Mouse (Mus musculus) stomach, embryonic 14.5 days (tissue): ENCODE results near the gene Nipsnap1. TPM values are rescaled to one million over a fixed set of nuclear protein-coding genes. Genes with fewer than 3 reads are reported as not detected.

Source experiments
- ATAC-seq: fragments of 200-750 bp; cut with Nextera tagmentation; 2 replicates; pipeline ENCODE4 v1.8.0; 2017; ENCODE audit warnings: low read depth, moderate TSS enrichment; ENCODE audit not compliant: insufficient number of reproducible peaks, insufficient read depth, low FRiP score
- H3K27ac ChIP-seq: fragments of 300-500 bp; sonication (generic); 2 replicates; pipeline ENCODE4 v1.5.1; 2014; ENCODE audit warnings: mild to moderate bottlenecking, low read length, moderate library complexity, mixed read lengths
- H3K27me3 ChIP-seq: fragments of 300-500 bp; sonication (generic); 2 replicates; pipeline ENCODE4 v1.6.1; 2014; ENCODE audit warnings: low read length, control low read depth, mixed read lengths; ENCODE audit not compliant: control insufficient read depth, insufficient read depth
- H3K36me3 ChIP-seq: fragments of 300-500 bp; sonication (generic); 2 replicates; pipeline ENCODE4 v1.6.1; 2014; ENCODE audit warnings: mild to moderate bottlenecking, control low read depth, low read length, moderate library complexity, mixed read lengths; ENCODE audit not compliant: control insufficient read depth, insufficient read depth
- H3K4me1 ChIP-seq: fragments of 300-500 bp; sonication (generic); 2 replicates; pipeline ENCODE4 v1.6.1; 2014; ENCODE audit warnings: low read length, control low read depth, mixed read lengths; ENCODE audit not compliant: control insufficient read depth, insufficient read depth
- H3K4me2 ChIP-seq: fragments of 300-500 bp; sonication (generic); replicated peaks from 2 replicates; pipeline ENCODE4 v1.6.1; 2014; ENCODE audit warnings: low read depth, low read length, control low read depth
- H3K4me3 ChIP-seq: fragments of 300-500 bp; sonication (generic); 2 replicates; pipeline ENCODE4 v1.5.1; 2014; ENCODE audit warnings: low read depth, low read length, control low read depth
- H3K9ac ChIP-seq: fragments of 300-500 bp; sonication (generic); replicated peaks from 2 replicates; pipeline ENCODE4 v1.6.1; 2014; ENCODE audit warnings: low read depth, mild to moderate bottlenecking, control low read depth, low read length, moderate library complexity, mixed read lengths
- H3K9me3 ChIP-seq: fragments of 300-500 bp; sonication (generic); 2 replicates; pipeline ENCODE4 v1.6.1; 2016; ENCODE audit warnings: low read depth, low read length, control low read depth; ENCODE audit not compliant: control insufficient read depth
- WGBS: fragments of 180-500 bp; shearing (Covaris S2); extraction: QIAGEN DNeasy Blood & Tissue Kit; methylation state at CpG from one replicate; pipeline ENCODE4 v1.1.7; 2014; 5-methylcytosine and 5-hydroxymethylcytosine counted together
- polyA plus RNA-seq: library from polyadenylated mRNA; unstranded; fragments of >200 nt; fragmentation: Nextera tagmentation; extraction: Ambion mirVana; gene quantifications from 2 replicates; pipeline ENCODE4 v1.2.1, GENCODE M21; 2014

The Nipsnap1 gene
- polyA plus RNA-seq, 1 experiment from 2014 or later, result 62.4 TPM

DNA sequence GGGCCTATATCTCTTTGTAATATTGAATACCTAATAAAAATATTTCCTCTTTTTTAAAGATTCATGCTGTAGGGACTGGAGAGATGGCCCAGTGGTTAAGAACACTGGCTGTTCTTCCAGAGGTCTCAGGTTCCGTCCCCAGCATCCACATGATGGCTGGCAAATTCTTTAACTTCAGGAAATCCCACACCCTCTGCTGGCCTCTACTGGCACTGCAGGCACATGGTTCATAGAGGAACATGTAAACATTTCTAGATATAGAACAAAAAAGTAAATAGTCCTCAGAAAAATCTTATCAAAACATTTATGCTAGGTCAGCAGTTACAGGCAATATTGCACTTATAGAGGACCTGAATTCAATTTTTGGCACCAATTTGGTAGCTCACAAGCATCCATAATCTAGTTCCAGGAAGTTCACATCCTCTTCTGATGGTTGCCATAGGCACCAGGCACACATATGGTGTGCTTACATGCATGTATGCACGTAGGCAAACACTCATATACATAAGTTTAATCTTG, 11.7 kb downstream of the Nipsnap1 start:
- WGBS, result 69% methylated on average over 2 of the region's 2 CpGs
- H3K4me3 ChIP-seq, result no peak overlapping the region
- no peak overlapping the region for H3K9ac ChIP-seq
- peaks cover 15% of the 10 kb centered on the region for H3K36me3 ChIP-seq
- no peak overlapping the region for H3K27ac ChIP-seq
- no peaks in the 10 kb centered on the region for H3K9me3 ChIP-seq
- ATAC-seq, result no peak
- no peak overlapping the region for H3K4me2 ChIP-seq
- H3K4me1 ChIP-seq, result no peaks in the 10 kb centered on the region
- H3K27me3 ChIP-seq, result no peaks in the 10 kb centered on the region

GRCm38 (mm10) chr11:4886987-4887386, 13.2 kb downstream of the Nipsnap1 start:
- Histone ChIP-seq H3K36me3 (peaks cover 19% of the 10 kb centered on the region), H3K4me1 (no peaks in the 10 kb centered on the region), H3K27me3 (no peaks in the 10 kb centered on the region), H3K9me3 (no peaks in the 10 kb centered on the region), H3K4me3 (no peak overlapping the region), H3K27ac (no peak overlapping the region), H3K4me2 (no peak overlapping the region), H3K9ac (no peak overlapping the region)
- ATAC-seq, result no peak
- 92% methylated on average over 3 of the region's 3 CpGs for WGBS

- H3K36me3 ChIP-seq, result peaks cover 14% of the 10 kb centered on the region
- no peaks in the 10 kb centered on the region for H3K27me3 ChIP-seq
- H3K4me2 ChIP-seq, result peak within 1 kb of the TSS; percentile 63
- peak within 1 kb of the TSS; percentile 62 for H3K4me3 ChIP-seq
- no peaks in the 10 kb centered on the region for H3K9me3 ChIP-seq
- H3K4me1 ChIP-seq, result peaks cover 4% of the 10 kb centered on the region; the same call in 1 of the 2 replicates
- ATAC-seq, result peak; percentile 93
- 2% methylated on average over 52 of the region's 52 CpGs for WGBS
- peak within 1 kb of the TSS; percentile 56 for H3K9ac ChIP-seq
- peak within 1 kb of the TSS; percentile 70 for H3K27ac ChIP-seq
These were observed 21.4 kb downstream of the Nipsnap1 start, which contains the start of gene Thoc5 for GRCm38 (mm10) chr11:4894848-4895816. Gene Thoc5, plus strand, starts transcription at chr11:4895320.

- H3K36me3 ChIP-seq, result peaks cover 26% of the 10 kb centered on the region
- ATAC-seq, result no peak
- WGBS, result 70% methylated on average over 5 of the region's 5 CpGs
These were observed 26.7 kb downstream of the Nipsnap1 start for GRCm38 (mm10) chr11:4900437-4900836.

GRCm38 (mm10) chr11:4901956-4902355, 28.2 kb downstream of the Nipsnap1 start:
- Histone ChIP-seq H3K4me3 (no peak overlapping the region), H3K27me3 (no peaks in the 10 kb centered on the region), H3K9ac (no peak overlapping the region), H3K9me3 (no peaks in the 10 kb centered on the region), H3K27ac (no peak overlapping the region), H3K4me2 (no peak overlapping the region), H3K36me3 (peaks cover 26% of the 10 kb centered on the region), H3K4me1 (no peaks in the 10 kb centered on the region)
- WGBS, result 90% methylated on average over 6 of the region's 6 CpGs
- no peak for ATAC-seq

More at GRCm38 (mm10) chr11:4900437-4900836, 26.7 kb downstream of the Nipsnap1 start:
- no peak overlapping the region for H3K9ac ChIP-seq
- no peak overlapping the region for H3K4me2 ChIP-seq
- H3K4me1 ChIP-seq, result peaks cover 4% of the 10 kb centered on the region; the same call in 1 of the 2 replicates
- H3K4me3 ChIP-seq, result no peak overlapping the region
- no peaks in the 10 kb centered on the region for H3K9me3 ChIP-seq
- H3K27ac ChIP-seq, result no peak overlapping the region
- no peaks in the 10 kb centered on the region for H3K27me3 ChIP-seq

GRCm38 (mm10) chr11:4906231-4906630, 32.5 kb downstream of the Nipsnap1 start:
- no peak overlapping the region for H3K4me3 ChIP-seq
- no peaks in the 10 kb centered on the region for H3K9me3 ChIP-seq
- peaks cover 34% of the 10 kb centered on the region for H3K36me3 ChIP-seq
- H3K4me1 ChIP-seq, result no peaks in the 10 kb centered on the region
- no peak overlapping the region for H3K4me2 ChIP-seq
- no peak for ATAC-seq
- H3K27me3 ChIP-seq, result no peaks in the 10 kb centered on the region
- H3K9ac ChIP-seq, result no peak overlapping the region
- no peak overlapping the region for H3K27ac ChIP-seq
- 88% methylated on average over 6 of the region's 6 CpGs for whole genome bisulfite sequencing

- 43% methylated on average over 1 of the region's 1 CpGs for WGBS
- H3K9ac ChIP-seq, result no peak overlapping the region
- peaks cover 49% of the 10 kb centered on the region for H3K36me3 ChIP-seq
- H3K4me2 ChIP-seq, result no peak overlapping the region
- H3K9me3 ChIP-seq, result no peaks in the 10 kb centered on the region
- H3K4me3 ChIP-seq, result no peak overlapping the region
- no peaks in the 10 kb centered on the region for H3K27me3 ChIP-seq
- ATAC-seq, result no peak
- H3K27ac ChIP-seq, result no peak overlapping the region
- H3K4me1 ChIP-seq, result no peaks in the 10 kb centered on the region
These were observed 42.3 kb downstream of the Nipsnap1 start for GRCm38 (mm10) chr11:4916068-4916467.

- no peak for ATAC-seq
- no peaks in the 10 kb centered on the region for H3K9me3 ChIP-seq
- H3K4me2 ChIP-seq, result no peak overlapping the region
- no peak overlapping the region for H3K9ac ChIP-seq
- no peak overlapping the region for H3K4me3 ChIP-seq
- H3K27me3 ChIP-seq, result no peaks in the 10 kb centered on the region
- H3K4me1 ChIP-seq, result no peaks in the 10 kb centered on the region
- no peak overlapping the region for H3K27ac ChIP-seq
- H3K36me3 ChIP-seq, result peaks cover 65% of the 10 kb centered on the region
- 86% methylated on average over 2 of the region's 2 CpGs for WGBS
These were observed 47.5 kb downstream of the Nipsnap1 start for GRCm38 (mm10) chr11:4921281-4921680.
